Mouse (Mus musculus) lung, postnatal 25 days (tissue): ENCODE measurements around the gene Slc25a33.
"Not testable (repeated sequence)": the region's sequence is repeated elsewhere in the genome, so short reads cannot be mapped to it uniquely, and the experiment has no call there.

ENCODE experiments used
- DNase-seq: peaks from one replicate; pipeline ENCODE4 v3.0.0; 2022; ENCODE audit warnings: low spot score

The Slc25a33 gene

DNA sequence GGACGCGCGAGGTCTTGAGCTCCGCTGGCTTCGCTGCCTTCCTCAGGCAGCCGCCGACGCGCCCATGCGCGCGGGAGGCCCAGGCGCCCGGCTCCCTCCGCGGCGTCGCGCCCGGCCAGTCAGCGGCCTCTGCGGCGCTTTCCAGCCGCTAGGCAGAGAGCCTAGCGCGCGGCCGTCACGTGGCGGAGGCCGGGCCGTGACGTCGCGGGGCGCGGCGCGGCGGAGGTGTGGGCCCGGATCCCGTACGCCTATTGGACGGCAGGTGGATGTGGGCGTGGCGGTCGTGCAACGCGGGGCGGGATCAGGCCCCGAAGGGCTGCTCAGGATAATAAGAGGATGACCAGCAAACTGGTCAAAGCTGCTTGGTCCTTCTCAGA, at the start of gene Slc25a33:
Slc25a33 (minus strand) TSS at position 184 of the 377 bp plus-strand sequence.
- peak; percentile 96 for DNase-seq

DNA sequence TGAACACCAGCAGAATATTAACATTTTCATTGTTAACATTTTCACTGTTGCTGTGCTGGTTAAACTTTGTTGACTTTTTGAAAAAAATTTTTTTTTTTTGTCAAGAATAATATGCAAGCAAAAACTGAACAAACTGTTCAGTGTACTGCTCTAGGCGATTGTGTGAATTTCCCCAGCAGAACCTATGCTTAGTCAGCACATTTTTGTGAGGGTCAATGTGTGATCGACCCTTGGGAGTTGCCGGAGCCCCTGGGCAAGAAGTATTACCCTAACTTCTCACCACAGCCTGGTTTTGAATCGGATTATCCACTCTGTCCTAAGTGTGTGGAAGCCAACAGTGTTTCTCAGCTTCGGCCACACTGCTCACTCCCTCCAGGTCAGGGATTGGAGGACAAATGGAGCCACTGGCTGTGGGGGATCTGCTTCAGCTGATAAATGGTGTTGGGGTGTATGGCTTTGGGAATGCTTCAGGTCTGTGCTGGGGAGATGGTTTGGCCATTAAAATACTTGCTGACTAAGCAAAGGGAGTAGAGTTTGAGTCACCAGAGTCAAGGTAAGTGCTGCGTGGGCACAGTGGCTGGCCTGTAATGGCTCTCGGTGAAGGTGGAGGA, 48.6 kb upstream of the Slc25a33 start:
- no peak for DNase-seq

DNA sequence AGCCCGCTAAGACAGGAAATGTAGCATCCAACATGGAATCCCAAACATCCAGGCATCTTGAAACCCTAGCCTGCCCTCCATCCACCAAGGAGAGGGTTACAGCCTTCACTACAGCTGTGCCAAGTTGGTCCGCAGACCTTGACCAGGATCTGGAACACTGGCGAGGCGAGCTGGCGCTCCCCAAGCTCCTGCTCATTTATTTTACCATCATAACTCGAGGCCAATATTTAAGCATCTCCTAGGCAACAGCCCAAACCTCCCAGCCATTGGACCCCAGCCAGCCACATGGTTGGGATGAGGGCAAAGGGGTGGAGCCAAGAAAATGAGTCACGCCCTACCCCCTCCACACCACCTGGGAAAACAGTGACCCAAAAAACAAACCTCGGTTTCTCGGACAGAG, 48.0 kb upstream of the Slc25a33 start:
- DNase-seq = peak; percentile 79

DNA sequence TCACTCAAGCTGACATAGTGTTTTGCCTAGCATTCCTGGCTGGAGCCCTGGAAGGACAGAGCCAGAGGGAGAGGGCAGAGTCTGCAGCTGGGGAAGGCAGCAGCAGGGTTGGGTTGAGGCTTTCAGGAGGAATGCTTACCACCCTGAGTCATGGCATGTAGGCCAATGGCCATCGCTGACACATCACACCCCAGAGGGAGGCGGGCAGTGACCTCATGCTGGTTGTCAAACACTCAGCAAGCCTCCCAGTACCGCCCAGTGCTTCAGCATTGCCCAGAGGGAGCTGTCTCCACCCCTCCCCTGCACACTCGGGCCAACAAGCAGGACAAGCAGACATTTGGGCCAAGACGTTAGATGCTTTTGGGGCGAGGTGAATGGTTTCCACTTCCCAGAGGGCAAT, 46.5 kb upstream of the Slc25a33 start:
- peak; percentile 93 for DNase-seq

DNA sequence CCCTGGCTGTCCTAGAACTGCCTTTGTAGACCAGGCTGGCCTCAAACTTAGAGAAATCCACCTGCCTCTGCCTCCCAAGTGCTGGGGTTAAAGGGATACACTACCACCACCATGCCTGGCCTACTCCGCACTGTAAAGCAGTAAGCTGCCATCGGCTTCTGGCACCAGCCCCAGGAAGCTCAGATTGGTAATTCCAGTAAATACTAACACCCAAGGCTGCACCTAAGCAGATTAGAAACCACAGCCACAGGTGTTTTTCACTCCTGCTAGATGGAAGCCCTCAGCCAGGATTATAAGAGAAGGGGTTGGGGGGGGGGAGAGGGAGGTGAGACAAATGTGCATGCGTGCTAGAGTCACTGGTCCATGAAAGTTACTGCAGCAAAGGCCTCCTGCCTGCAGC, 45.1 kb upstream of the Slc25a33 start:
- DNase-seq = no peak

GRCm38 (mm10) chr4:149816598-149816997, 42.5 kb upstream of the Slc25a33 start:
- peak; percentile 72 for DNase-seq

- DNase-seq = no peak
Measured at GRCm38 (mm10) chr4:149815586-149815985, 41.5 kb upstream of the Slc25a33 start.

DNA sequence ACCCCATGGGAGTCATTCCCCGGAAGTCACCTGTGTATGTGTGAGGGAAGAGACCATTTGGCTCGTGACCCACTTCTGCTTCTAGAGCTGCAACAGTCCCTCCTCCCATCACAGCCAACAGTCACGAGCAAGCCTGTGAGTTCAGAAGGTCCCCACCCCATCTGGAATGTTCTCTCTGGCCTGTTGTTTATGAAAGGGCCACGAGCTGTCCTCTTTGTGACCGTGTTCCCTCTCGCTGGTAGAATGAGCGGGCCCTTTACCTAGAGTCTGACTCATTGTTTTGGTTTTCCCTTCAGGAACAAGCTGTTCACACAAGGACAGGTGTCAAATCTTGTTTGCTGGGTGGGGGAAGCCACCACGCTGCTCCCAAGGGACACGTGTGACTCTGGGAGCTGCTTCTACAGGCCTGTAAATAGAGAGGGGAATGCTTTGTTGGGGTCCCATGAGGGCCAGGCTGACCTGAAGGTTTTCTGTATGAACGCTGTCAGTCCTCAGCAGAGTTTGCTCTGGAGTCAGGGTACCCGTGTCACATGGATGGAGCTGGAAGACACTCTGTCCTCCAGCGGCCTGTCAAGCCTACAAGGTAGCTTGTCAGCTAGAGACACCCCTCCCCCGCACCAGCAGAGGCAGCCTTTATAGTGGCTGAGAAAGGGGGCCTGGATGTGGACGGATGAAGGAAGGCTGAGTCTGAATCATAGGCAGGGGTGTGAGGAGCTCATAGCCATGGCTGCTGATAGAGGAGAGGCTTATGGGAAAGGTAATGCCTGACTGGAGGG, 39.5 kb upstream of the Slc25a33 start:
- DNase-seq = peak; percentile 66

- not testable (repeated sequence) for DNase-seq
Measured at GRCm38 (mm10) chr4:149810372-149810771, 36.3 kb upstream of the Slc25a33 start.

GRCm38 (mm10) chr4:149808584-149809227, 34.6 kb upstream of the Slc25a33 start:
- DNase-seq = no peak

DNA sequence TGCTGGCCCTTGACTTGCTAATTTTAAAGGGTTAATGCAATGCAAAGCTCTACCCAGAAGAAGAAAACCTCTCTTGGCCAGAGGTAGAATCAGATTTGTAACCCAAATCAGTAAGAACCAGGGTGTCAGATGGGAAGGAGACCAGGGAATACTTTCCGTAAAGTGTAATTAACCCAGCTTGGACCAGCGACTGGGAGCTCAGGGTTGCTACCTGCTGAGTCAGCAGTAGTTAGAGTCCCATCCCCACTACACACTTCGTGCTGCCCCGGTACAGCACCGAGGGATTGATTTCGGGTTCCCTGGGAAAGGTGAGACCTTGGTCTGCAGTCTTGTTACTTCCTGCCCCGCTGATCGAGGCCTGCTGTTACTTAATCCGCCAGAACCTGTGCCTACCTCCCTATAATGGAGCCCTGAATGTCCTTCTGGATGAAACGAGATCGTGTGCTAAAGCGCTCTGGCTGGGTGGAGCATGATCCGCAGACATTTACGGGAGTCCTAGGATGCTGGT, 34.0 kb upstream of the Slc25a33 start:
- no peak for DNase-seq

GRCm38 (mm10) chr4:149806699-149807381, 32.8 kb upstream of the Slc25a33 start:
- peak; percentile 90 for DNase-seq

DNA sequence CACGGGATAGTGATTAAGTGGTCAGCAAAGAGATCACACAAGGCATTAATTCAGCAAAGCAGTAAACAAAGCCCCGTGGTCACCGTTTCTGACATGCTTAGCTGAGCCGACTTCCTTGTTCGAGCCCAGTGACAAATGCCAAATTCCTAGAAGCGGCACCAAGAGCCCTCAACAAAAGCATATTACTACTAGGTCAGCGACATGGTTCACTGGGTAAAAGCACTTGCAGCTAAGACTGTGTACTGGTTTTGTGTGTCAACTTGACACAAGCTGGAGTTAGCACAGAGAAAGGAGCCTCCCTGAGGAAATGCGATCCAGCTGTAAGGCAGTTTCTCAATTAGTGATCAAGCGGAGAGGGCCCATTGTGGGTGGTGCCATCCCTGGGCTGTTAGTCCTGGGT, 28.2 kb upstream of the Slc25a33 start:
- DNase-seq = no peak

- no peak for DNase-seq
Measured at GRCm38 (mm10) chr4:149800576-149800975, 26.5 kb upstream of the Slc25a33 start.

GRCm38 (mm10) chr4:149800172-149800464, 26.0 kb upstream of the Slc25a33 start:
- DNase-seq = no peak

- DNase-seq = no peak
Measured at GRCm38 (mm10) chr4:149799346-149800171, 25.5 kb upstream of the Slc25a33 start.

DNA sequence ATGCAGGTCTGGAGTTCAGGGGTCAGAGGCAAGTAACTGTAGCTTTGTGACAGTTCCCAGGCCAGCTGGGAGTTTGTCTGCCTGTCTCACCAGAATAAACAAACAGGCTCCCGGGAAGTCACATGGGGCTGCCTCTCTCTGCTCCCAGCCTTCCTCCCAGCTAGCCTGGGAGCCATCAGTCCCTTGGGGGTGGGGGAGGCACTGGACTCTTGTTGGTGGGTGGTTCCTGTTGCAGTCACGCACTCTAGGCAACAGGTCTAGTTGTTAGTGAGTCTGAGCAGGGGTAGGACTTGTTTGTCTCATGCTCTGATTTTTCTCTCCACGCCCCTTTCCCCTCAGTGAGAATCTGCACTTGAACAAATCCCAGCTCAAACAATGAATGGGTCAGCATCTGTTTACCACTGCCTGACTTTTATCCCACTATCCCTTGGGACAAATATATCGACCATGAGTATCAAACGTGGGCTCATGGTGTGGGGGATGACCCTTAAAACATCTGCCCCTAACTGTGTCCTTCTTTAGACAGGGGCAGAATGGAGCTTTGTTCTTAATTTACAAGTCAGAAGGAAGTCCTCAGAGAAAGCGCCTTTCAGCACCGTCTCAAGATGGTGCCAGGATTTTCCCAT, 24.7 kb upstream of the Slc25a33 start:
- peak; percentile 54 for DNase-seq

- DNase-seq = no peak
Measured at GRCm38 (mm10) chr4:149798116-149798515, 24.0 kb upstream of the Slc25a33 start.

- DNase-seq = no peak
Measured at GRCm38 (mm10) chr4:149797220-149797610, 23.1 kb upstream of the Slc25a33 start.

- DNase-seq = no peak
Measured at GRCm38 (mm10) chr4:149796567-149797219, 22.6 kb upstream of the Slc25a33 start.
